Mouse (Mus musculus): ENCODE measurements at regions not wholly inside any gene's neighbourhood (a gene's known extent, or its start where the extent isn't known, plus 50 kb on each side); places are given as distances from the start of the nearest gene placed in this dataset.

DNA sequence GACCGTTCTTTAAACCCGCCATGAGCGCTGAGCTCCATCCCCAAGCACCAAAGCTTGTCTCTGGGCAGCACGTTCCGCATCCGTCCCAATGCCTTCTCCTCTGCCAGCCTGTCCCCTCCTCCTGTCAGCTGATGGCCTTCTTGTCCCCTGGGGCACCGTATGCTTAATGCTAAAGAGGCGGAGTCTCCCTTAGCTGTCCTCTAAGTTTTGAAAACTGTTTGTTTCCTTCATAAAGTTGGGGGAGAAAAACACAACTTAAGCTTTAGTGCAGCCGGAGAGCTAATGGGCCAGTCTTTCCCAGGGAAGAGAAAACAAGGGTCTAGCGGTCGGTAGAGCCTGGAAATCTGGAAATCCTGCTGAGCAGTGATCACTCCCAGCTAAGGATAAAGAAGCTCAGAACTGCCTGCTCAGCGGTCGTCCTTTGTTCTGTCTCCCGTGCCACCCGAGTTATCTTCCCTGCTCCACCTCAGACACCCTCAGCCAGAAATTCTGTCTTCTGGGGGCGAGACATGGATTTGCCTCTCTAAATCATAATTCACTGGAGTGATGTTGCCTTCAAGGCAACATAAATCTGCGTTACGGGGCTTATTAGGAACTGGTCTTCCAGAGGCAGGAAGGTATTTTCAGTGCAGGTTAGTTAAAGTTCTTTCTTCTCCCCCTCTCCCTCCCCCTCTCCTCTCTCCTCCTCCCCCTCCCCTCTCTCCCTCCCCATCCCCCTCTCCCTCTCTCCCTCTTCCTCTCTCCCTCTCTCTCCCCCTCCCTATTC is 117.0 kb upstream of the Dlg1 start:
- no peak for TF ChIP-seq GATA1 (IDR thresholded peaks at IDR 0.05; ENCODE audit: low read length)
- TF ChIP-seq TAL1 (IDR thresholded peaks at IDR 0.05; ENCODE audit: low read length) = no peak

Measured in erythroblast, embryonic 14.5 days (primary cell).